Mouse (Mus musculus) olfactory bulb, adult 2 months (tissue): Measurements from ENCODE around the gene Ppme1. TPM values are rescaled to one million over a fixed set of nuclear protein-coding genes. Genes with fewer than 3 reads are reported as not detected.

ENCODE experiments used
- H3K27ac ChIP-seq: fragments of 200-500 bp; 2 replicates; pipeline ENCODE4 v1.5.1; 2012; ENCODE audit warnings: low read depth, low read length; ENCODE audit not compliant: insufficient read depth
- H3K4me1 ChIP-seq: fragments of 200-500 bp; 2 replicates; pipeline ENCODE4 v1.6.1; 2012; ENCODE audit warnings: low read length; ENCODE audit not compliant: control insufficient read depth, insufficient read depth
- H3K4me3 ChIP-seq: fragments of 200-500 bp; 2 replicates; pipeline ENCODE4 v1.5.1; 2012; ENCODE audit warnings: mild to moderate bottlenecking, low read depth, low read length, moderate library complexity; ENCODE audit not compliant: insufficient read depth
- CTCF ChIP-seq: fragments of 200-500 bp; IDR thresholded peaks from 2 replicates; pipeline ENCODE4 v1.5.1; 2012; ENCODE audit warnings: low read depth, mild to moderate bottlenecking, low read length, moderate library complexity; ENCODE audit not compliant: insufficient read depth
- POLR2A ChIP-seq: fragments of 200-500 bp; IDR thresholded peaks from 2 replicates; pipeline ENCODE4 v1.6.1; 2012; ENCODE audit warnings: mild to moderate bottlenecking, low read depth, low read length, moderate library complexity; ENCODE audit not compliant: insufficient read depth
- WGBS: fragments of 180-500 bp; shearing (Covaris S2); methylation state at CpG from one replicate; pipeline ENCODE4 v1.1.7; 2018; 5-methylcytosine and 5-hydroxymethylcytosine counted together
- polyA plus RNA-seq: library from polyadenylated mRNA; stranded (reverse); fragments of >200 nt; gene quantifications from 2 replicates; pipeline ENCODE4 v1.2.4, GENCODE M21; 2012; ENCODE audit warnings: low replicate concordance; ENCODE audit not compliant: missing spikeins, insufficient read depth, insufficient read length

Ppme1 gene
- polyA plus RNA-seq: not detected in 2 replicates

GRCm38 (mm10) chr7:100371495-100372451 lies at the start of gene Ppme1, which contains the start of gene C2cd3:
TSS of gene Ppme1 (minus strand) at chr7:100372307.
TSS of gene C2cd3 (plus strand) at chr7:100372233.
- peak; percentile 88 for TF ChIP-seq POLR2A
- TF ChIP-seq CTCF: peak; percentile 20; the same call in 1 of the 2 replicates
- H3K4me3 ChIP-seq: peak within 1 kb of the TSS; percentile 87
- peak within 1 kb of the TSS; percentile 92 for H3K27ac ChIP-seq
- under 1% methylated on average over 54 of the region's 54 CpGs for WGBS
- H3K4me1 ChIP-seq: no peaks in the 10 kb centered on the region

DNA sequence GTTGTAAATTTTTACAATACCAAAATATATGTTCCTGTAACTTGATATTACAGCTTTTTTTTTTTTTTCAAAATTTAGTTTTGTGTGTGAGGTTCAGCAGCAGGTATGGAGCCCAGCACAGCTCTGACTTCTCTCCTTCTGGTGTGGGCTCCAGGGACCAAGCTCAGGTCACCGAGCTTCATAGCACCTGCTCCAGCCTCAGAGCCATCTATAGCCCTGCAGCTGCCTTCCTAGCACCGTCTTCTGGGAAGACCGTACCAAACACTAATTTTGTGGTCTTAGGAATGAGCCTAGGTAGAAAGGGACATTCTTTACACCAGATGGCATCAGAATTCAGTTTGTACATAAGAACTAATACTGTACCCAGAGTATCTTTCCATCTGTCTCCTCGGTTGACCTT lies 36.6 kb upstream of the Ppme1 start:
- no peak overlapping the region for H3K4me3 ChIP-seq
- WGBS: 98% methylated on average over 4 of the region's 4 CpGs
- no peaks in the 10 kb centered on the region for H3K4me1 ChIP-seq
- TF ChIP-seq POLR2A: no peak
- no peak for TF ChIP-seq CTCF
- no peak overlapping the region for H3K27ac ChIP-seq

DNA sequence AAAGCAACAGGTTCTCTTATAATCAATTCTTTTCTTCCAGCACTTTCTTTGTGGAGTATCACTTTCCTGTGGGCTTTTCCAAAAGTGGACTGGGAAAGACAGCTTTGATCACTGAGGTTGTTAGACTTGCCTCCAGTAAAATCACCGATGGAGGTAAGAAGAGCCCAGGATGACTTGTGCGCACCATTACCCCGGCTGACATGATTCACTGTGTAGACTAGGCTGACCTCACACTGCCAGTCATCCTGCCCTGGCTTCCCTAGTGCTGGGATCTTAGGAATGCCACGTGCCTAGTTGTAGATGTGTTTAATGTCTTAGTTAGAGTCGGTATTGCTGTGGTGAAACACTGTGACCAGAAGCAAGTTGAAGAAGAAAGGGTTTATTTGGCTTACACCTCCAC lies 35.6 kb upstream of the Ppme1 start:
- Histone ChIP-seq H3K4me1 (no peaks in the 10 kb centered on the region), H3K27ac (no peak overlapping the region), H3K4me3 (no peak overlapping the region)
- TF ChIP-seq CTCF (no peak), POLR2A (no peak)
- 95% methylated on average over 5 of the region's 5 CpGs for WGBS

DNA sequence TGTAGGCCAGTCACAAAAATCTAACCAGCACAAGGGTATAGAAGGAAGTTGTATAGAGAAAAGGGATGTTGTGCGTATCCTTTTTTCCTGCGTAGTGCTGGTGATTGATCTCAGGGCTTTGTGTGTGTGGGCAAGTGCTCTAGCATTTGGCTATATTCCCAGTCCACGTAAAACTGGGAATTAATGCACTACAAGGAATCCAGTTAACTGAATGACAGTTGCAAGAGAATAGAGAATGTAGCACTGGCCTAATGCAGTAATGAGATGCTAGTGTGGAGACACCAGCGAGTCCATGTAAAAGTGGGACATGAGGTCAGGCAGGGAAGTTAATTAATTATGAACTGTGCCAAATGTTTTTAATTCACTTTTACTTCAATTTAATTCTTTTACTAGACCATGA lies 30.6 kb upstream of the Ppme1 start:
- TF ChIP-seq CTCF: no peak
- TF ChIP-seq POLR2A: no peak
- 57% methylated on average over 4 of the region's 4 CpGs for WGBS
- no peak overlapping the region for H3K4me3 ChIP-seq
- no peak overlapping the region for H3K27ac ChIP-seq
- no peaks in the 10 kb centered on the region for H3K4me1 ChIP-seq

GRCm38 (mm10) chr7:100400899-100401539 lies 28.9 kb upstream of the Ppme1 start:
- Histone ChIP-seq H3K4me3 (no peak overlapping the region), H3K4me1 (no peaks in the 10 kb centered on the region), H3K27ac (no peak overlapping the region)
- WGBS: 76% methylated on average over 4 of the region's 4 CpGs
- TF ChIP-seq POLR2A (no peak), CTCF (no peak)

GRCm38 (mm10) chr7:100399231-100399913 lies 27.3 kb upstream of the Ppme1 start:
- no peaks in the 10 kb centered on the region for H3K4me1 ChIP-seq
- 57% methylated on average over 8 of the region's 8 CpGs for WGBS
- H3K4me3 ChIP-seq: no peak overlapping the region
- no peak overlapping the region for H3K27ac ChIP-seq
- TF ChIP-seq POLR2A: no peak
- TF ChIP-seq CTCF: no peak

GRCm38 (mm10) chr7:100392265-100392664 lies 20.2 kb upstream of the Ppme1 start:
- no peak for TF ChIP-seq POLR2A
- no peak for TF ChIP-seq CTCF
- 85% methylated on average over 2 of the region's 2 CpGs for WGBS
- Histone ChIP-seq H3K4me3 (no peak overlapping the region), H3K27ac (no peak overlapping the region), H3K4me1 (no peaks in the 10 kb centered on the region)

DNA sequence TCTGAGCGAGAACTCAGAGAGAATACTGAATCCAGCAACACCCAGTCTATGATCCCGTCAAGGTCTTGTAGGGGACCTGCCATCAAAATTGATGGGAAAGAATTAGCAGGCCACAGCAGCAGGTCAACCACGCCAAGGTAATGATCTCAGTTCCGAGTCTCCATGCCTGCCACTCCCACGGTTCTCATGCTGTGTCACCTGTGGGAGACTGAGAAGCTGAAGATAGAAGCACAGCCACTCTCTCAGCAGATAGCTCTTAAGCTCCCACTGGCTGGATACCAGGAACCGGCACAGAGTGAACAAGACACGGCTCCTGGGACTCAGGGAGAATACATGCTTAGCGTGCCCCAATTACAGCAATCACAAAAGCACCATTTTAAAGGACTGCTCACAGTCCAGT lies 18.1 kb upstream of the Ppme1 start:
- Histone ChIP-seq H3K4me3 (no peak overlapping the region), H3K27ac (no peak overlapping the region), H3K4me1 (no peaks in the 10 kb centered on the region)
- 78% methylated on average over 8 of the region's 8 CpGs for WGBS
- TF ChIP-seq CTCF (no peak), POLR2A (no peak)
